Mouse (Mus musculus) liver, adult 2 months (tissue): ENCODE results near the gene Fth1. TPM values are rescaled to one million over a fixed set of nuclear protein-coding genes. Genes with fewer than 3 reads are reported as not detected.

Experiments
- DNase-seq: peaks from one replicate; pipeline ENCODE4 v3.0.0-alpha.2; 2011; ENCODE audit warnings: low read depth, low spot score; ENCODE audit errors: extremely low read depth
- H3K27ac ChIP-seq: fragments of 200-500 bp; replicated peaks from 2 replicates; pipeline ENCODE4 v1.5.1; 2012; ENCODE audit warnings: low read depth, mild to moderate bottlenecking, control low read depth, inconsistent platforms, low read length; ENCODE audit not compliant: insufficient read depth
- H3K27me3 ChIP-seq: fragments of 200-500 bp; 2 replicates; pipeline ENCODE4 v1.6.1; 2012; ENCODE audit warnings: mild to moderate bottlenecking, moderate library complexity, low read length, inconsistent platforms; ENCODE audit not compliant: control insufficient read depth, insufficient read depth
- H3K36me3 ChIP-seq: fragments of 200-500 bp; 2 replicates; pipeline ENCODE4 v1.6.1; 2012; ENCODE audit warnings: low read length, inconsistent platforms; ENCODE audit not compliant: control insufficient read depth, insufficient read depth
- H3K4me1 ChIP-seq: fragments of 200-500 bp; 2 replicates; pipeline ENCODE4 v1.6.1; 2011; ENCODE audit warnings: low read length; ENCODE audit not compliant: control insufficient read depth, insufficient read depth
- H3K4me3 ChIP-seq: fragments of 200-500 bp; 2 replicates; pipeline ENCODE4 v1.5.1; 2011; ENCODE audit warnings: low read depth, mild to moderate bottlenecking, control low read depth, low read length, moderate library complexity; ENCODE audit not compliant: insufficient read depth
- H3K79me2 ChIP-seq: fragments of 200-500 bp; 2 replicates; pipeline ENCODE4 v1.6.1; 2012; ENCODE audit warnings: inconsistent platforms, mild to moderate bottlenecking, low read length, moderate library complexity; ENCODE audit not compliant: control insufficient read depth, insufficient read depth
- H3K9ac ChIP-seq: fragments of 200-500 bp; 2 replicates; pipeline ENCODE4 v1.6.1; 2012; ENCODE audit warnings: low read depth, mild to moderate bottlenecking, control low read depth, inconsistent platforms, low read length
- CTCF ChIP-seq: fragments of 200-500 bp; IDR thresholded peaks from 2 replicates; pipeline ENCODE4 v1.5.1; 2011; ENCODE audit warnings: low read depth, low read length, control low read depth
- POLR2A ChIP-seq: fragments of 200-500 bp; IDR thresholded peaks from 2 replicates; pipeline ENCODE4 v1.6.1; 2011; ENCODE audit warnings: low read length, control low read depth; ENCODE audit not compliant: insufficient read depth; ENCODE audit errors: extremely low read depth
- WGBS: fragments of 180-500 bp; shearing (Covaris S2); methylation state at CpG from one replicate; pipeline ENCODE4 v1.1.7; 2018; 5-methylcytosine and 5-hydroxymethylcytosine counted together
- polyA plus RNA-seq: library from polyadenylated mRNA; depleted of rRNA; stranded (reverse); fragments of >200 nt; gene quantifications from 2 replicates; pipeline ENCODE4 v1.2.3, GENCODE M21; 2012; rRNA removed
- total RNA-seq: library from RNA; depleted of rRNA; stranded (reverse); fragments of >200 nt; gene quantifications from 2 replicates; pipeline ENCODE4 v1.2.3, GENCODE M21; 2014; rRNA removed

Fth1 gene
- total and polyA plus RNA-seq, 2 experiments, result 1,154 to 7,340 TPM

DNA sequence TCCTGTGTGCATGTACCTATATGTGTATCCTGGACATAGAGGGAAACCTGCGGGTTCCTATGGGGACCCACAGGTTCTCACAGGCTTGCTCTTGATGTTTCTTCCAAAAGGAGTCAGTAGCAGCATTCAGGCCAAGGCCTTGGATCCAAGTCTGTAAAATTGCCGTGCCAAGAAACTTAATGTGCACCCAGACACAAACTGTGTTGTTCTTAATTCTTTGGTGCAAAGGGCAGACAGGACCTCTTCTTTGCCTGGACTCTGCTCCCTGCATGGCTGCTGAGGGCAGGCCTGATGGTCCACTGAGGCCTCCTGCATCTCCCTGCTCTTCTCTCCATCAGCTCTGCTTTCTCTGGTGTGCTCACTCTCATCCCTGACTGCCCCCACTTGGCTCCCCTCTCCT lies 49.3 kb downstream of the Fth1 start:
- H3K4me1 ChIP-seq, result peaks cover 6% of the 10 kb centered on the region
- no peak overlapping the region for H3K27ac ChIP-seq
- H3K79me2 ChIP-seq, result no peaks in the 10 kb centered on the region
- H3K9ac ChIP-seq, result no peak overlapping the region
- H3K4me3 ChIP-seq, result no peak overlapping the region
- H3K27me3 ChIP-seq, result no peaks in the 10 kb centered on the region
- DNase-seq, result no peak
- no peaks in the 10 kb centered on the region for H3K36me3 ChIP-seq
- WGBS, result 82% methylated on average over 2 of the region's 2 CpGs
- TF ChIP-seq CTCF, result no peak
- no peak for TF ChIP-seq POLR2A

DNA sequence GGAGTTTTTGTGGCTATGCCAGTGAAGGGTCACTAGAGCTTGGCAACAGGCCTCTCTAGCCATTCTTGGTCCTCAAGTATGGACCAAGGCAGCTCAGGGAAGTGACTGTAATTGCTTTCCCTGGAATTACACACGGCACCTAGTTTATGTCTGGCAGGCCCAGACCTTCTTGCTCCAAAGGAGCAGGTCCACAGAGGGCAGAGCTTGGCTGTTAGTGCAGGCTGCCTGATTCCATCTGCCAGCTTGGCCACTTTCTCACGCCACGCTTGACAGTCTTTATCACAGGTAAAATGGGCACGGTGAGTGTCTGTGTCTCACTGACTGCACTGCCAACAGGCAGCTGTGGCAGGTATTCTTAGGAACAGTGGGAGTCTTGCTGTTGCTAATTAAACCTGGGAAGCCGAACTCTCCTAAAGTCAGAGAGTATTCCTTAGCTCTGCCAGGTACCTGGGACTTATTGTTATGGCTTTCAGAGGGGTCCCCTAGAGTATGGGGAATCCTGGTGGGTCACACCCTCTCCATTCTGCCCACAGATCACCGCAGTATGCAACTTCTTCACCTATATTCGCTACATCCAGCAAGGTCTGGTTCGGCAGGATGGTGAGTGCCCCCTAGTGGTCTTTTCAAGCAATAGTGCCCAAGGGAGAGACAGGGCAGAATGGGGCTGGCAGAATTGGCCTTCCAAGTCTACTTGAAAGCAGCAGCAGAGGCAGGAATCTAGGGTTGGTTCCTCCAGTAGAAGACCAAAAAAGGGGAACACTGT lies 53.0 kb downstream of the Fth1 start:
- TF ChIP-seq CTCF (peak; percentile 87), POLR2A (no peak)
- Histone ChIP-seq H3K9ac (no peak overlapping the region), H3K79me2 (no peaks in the 10 kb centered on the region), H3K27ac (no peak overlapping the region), H3K4me1 (peaks cover under 1% of the 10 kb centered on the region), H3K4me3 (no peak overlapping the region), H3K27me3 (no peaks in the 10 kb centered on the region), H3K36me3 (no peaks in the 10 kb centered on the region)
- peak; percentile 53 for DNase-seq
- WGBS, result 51% methylated on average over 8 of the region's 8 CpGs

DNA sequence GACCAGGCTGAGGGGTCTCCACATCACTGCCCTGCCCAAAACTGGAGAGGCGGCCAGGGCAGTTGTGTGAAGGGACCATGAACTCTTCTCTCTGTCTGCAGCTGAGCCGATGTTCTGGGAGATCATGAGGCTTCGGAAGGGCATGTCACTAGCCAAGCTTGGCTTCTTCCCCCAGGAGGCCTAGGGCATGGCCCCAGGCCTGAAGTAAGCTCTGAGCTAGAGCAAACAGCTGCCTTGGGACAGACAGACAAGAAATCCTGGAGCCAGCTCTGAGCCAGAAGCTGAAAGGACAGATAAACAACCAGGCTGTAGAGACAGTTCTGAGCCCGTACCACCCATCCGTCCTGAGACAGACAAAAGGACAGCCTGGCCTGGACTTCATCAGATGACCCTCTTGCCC lies 54.0 kb downstream of the Fth1 start:
- DNase-seq, result no peak
- Histone ChIP-seq H3K36me3 (no peaks in the 10 kb centered on the region), H3K4me1 (peaks cover 7% of the 10 kb centered on the region), H3K79me2 (no peaks in the 10 kb centered on the region), H3K4me3 (no peak overlapping the region), H3K9ac (no peak overlapping the region), H3K27me3 (no peaks in the 10 kb centered on the region), H3K27ac (no peak overlapping the region)
- TF ChIP-seq POLR2A, result no peak
- no peak for TF ChIP-seq CTCF
- WGBS, result 63% methylated on average over 5 of the region's 5 CpGs

Other genes with a start within 250 kb of the Fth1 start
- gene Scgb2a2, start 133.0 kb upstream of the Fth1 start, total RNA-seq, result not detected in 2 replicates
- not detected in 2 replicates for gene Scgb2a2, start 133.0 kb upstream of the Fth1 start, polyA plus RNA-seq
- gene Incenp, start 81.0 kb upstream of the Fth1 start, total RNA-seq, result 1.9 and 2.4 TPM in 2 replicates
- 0.76 and 1.4 TPM in 2 replicates for gene Incenp, start 81.0 kb upstream of the Fth1 start, polyA plus RNA-seq
- not detected in 2 replicates for gene Best1, start 21.0 kb downstream of the Fth1 start, total RNA-seq
- gene Best1, start 21.0 kb downstream of the Fth1 start, polyA plus RNA-seq, result 0.05 TPM in 1 of 2 replicates, not detected in the other
- 3.1 and 4.0 TPM in 2 replicates for gene Rab3il1, start 21.1 kb downstream of the Fth1 start, total RNA-seq
- gene Rab3il1, start 21.1 kb downstream of the Fth1 start, polyA plus RNA-seq, result 3.1 and 3.8 TPM in 2 replicates
- gene Fads3, start 61.0 kb downstream of the Fth1 start, total RNA-seq, result 1.4 and 2.8 TPM in 2 replicates
- gene Fads3, start 61.0 kb downstream of the Fth1 start, polyA plus RNA-seq, result 4.8 TPM in 2 replicates
- gene Fads2, start 121.1 kb downstream of the Fth1 start, total RNA-seq, result 284 and 293 TPM in 2 replicates
- gene Fads2, start 121.1 kb downstream of the Fth1 start, polyA plus RNA-seq, result 586 and 618 TPM in 2 replicates
- gene Fads1, start 202.3 kb downstream of the Fth1 start, total RNA-seq, result 238 and 300 TPM in 2 replicates
- 297 and 352 TPM in 2 replicates for gene Fads1, start 202.3 kb downstream of the Fth1 start, polyA plus RNA-seq
- gene Tmem258, start 223.4 kb downstream of the Fth1 start, total RNA-seq, result 41.1 and 63.0 TPM in 2 replicates
- gene Tmem258, start 223.4 kb downstream of the Fth1 start, polyA plus RNA-seq, result 80.0 and 133 TPM in 2 replicates
- 3.0 and 4.6 TPM in 2 replicates for gene Fen1, start 223.6 kb downstream of the Fth1 start, total RNA-seq
- gene Fen1, start 223.6 kb downstream of the Fth1 start, polyA plus RNA-seq, result 2.3 and 2.5 TPM in 2 replicates